Mouse (Mus musculus): ENCODE data around the gene Hist1h3g. TPM values are rescaled to one million over a fixed set of nuclear protein-coding genes. Genes with fewer than 3 reads are reported as not detected.
"Not testable (repeated sequence)": the region's sequence is repeated elsewhere in the genome, so short reads cannot be mapped to it uniquely, and the experiment has no call there.

Gene Hist1h3g
- polyA plus RNA-seq, 1 experiment from 2014 or later: 9.8 TPM

DNA sequence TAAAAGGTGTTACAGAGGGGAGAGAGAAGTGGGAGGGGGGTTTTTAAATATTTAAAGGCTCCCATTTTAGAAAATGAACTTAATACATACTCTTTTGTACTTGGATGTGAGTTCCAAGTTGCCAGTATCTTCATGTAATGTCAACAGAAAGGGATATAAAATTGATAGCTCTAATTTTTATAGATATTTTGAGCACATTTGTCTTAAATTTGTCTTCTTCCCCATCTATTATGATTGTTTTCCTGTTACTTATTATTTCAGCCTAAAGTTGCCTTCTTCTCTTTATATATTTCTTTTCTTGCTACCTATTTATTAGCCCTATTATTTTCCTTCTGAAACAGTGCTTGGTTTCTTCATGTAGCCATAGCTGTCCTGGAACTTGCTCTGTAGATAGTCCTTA, 17.7 kb downstream of the Hist1h3g start, which contains the start of gene Hist1h1d:
Hist1h1d (plus strand) TSS at position 301 of the 400 bp plus-strand sequence.
- no peaks in the 10 kb centered on the region for H3K36me3 ChIP-seq
- 0 out of 2 replicates have a peak within 1 kb of the TSS, but pooled peaks have one; percentile 31 for H3K9ac ChIP-seq
- H3K9me3 ChIP-seq: no peaks in the 10 kb centered on the region
- peaks cover 19% of the 10 kb centered on the region for H3K4me1 ChIP-seq
- H3K4me2 ChIP-seq (replicated peaks): peak within 1 kb of the TSS; percentile 89
- peak within 1 kb of the TSS; percentile 99 for H3K27ac ChIP-seq
- 0 out of 2 replicates have a peak within 1 kb of the TSS, but pooled peaks have one; percentile 49 for H3K4me3 ChIP-seq
- ATAC-seq (ENCODE audit: low FRiP score, low read depth): no peak
- H3K27me3 ChIP-seq: no peaks in the 10 kb centered on the region

DNA sequence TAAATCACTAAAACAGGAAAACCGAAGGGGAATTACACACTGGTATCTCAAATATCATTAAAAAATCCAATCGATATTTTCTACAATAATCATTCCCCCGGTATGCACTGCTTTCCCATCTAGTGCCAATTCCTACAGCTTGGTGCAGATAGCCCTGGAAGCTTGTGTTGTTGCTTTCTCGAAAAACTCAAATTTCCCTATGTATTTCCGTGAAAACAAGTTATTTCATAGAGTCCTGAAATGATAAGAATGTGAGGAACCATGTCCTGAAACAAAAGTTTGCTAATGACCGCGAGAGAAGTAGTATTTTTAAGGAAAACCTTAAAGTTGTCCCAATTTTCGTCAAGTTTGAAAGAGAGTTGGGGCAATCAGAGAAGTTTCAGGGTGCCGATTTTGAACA, 19.2 kb downstream of the Hist1h3g start:
- Histone ChIP-seq H3K4me3 (peak overlapping the region; percentile 61), H3K27me3 (no peaks in the 10 kb centered on the region), H3K27ac (peak overlapping the region; percentile 99), H3K9me3 (no peaks in the 10 kb centered on the region), H3K9ac (peak overlapping the region; percentile 85), H3K4me1 (peaks cover 19% of the 10 kb centered on the region), H3K4me2 (replicated peaks) (peak overlapping the region; percentile 89), H3K36me3 (no peaks in the 10 kb centered on the region)
- WGBS: 20% methylated on average over 9 of the region's 9 CpGs
- ATAC-seq (ENCODE audit: low FRiP score, low read depth): no peak

DNA sequence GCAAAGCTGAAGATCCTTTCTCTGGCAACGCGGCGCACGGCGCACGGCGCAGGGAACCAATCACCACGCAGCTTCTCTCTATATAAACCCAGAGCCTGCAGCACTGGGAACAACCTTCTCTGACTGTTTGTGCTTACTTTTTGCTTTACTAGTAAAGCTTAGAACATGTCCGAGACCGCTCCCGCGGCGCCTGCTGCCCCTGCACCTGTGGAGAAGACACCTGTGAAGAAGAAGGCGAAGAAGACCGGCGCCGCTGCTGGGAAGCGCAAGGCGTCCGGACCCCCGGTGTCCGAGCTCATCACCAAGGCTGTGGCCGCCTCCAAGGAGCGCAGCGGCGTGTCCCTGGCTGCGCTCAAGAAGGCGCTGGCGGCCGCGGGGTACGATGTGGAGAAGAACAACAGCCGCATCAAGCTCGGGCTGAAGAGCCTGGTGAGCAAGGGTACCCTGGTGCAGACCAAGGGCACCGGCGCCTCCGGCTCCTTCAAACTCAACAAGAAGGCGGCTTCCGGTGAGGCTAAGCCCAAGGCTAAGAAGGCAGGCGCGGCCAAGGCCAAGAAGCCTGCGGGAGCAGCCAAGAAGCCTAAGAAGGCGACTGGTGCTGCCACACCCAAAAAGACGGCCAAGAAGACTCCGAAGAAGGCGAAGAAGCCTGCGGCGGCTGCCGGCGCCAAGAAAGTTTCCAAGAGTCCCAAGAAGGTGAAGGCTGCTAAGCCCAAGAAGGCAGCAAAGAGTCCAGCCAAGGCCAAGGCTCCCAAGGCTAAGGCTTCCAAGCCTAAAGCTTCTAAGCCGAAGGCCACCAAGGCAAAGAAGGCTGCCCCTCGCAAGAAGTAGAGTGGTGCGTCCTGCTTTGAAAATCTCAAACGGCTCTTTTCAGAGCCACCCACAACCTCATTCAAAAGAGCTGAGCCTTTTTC, 20.0 kb downstream of the Hist1h3g start:
- Histone ChIP-seq H3K36me3 (no peaks in the 10 kb centered on the region), H3K27ac (peak overlapping the region; percentile 99), H3K4me2 (replicated peaks) (peak overlapping the region; percentile 89), H3K27me3 (no peaks in the 10 kb centered on the region), H3K4me1 (peaks cover 19% of the 10 kb centered on the region), H3K9me3 (no peaks in the 10 kb centered on the region), H3K4me3 (peak overlapping the region; percentile 61), H3K9ac (peak overlapping the region; percentile 85)
- ATAC-seq (ENCODE audit: low FRiP score, low read depth): peak; percentile 91
- under 1% methylated on average over 54 of the region's 54 CpGs for WGBS

DNA sequence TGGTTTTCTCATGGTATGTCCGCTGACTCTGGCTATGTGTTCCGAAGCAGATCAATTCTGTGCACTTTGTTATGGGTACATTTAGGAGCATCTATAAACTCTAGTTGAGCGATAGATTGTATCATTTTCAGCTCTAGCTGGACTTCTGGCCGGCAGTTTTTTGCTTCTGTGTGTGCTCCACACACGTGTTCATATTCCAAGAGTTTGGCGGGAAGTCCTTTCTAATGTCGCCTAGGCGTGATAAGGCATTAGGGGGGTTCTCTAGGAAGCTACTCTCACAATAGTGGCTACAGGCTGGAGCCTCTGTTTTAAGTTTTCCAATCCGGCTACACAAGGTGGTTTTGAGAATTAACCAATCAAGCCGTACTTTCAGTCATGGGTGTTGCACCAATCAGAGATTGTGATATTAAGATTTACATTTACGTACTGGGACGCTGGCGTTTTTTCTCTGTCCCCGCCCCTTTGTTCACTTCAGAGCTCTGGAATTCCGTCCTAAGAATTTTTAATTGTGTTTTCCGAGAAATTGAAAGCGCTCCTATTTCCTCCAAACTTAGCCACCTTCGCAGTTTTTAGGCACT, 20.7 kb downstream of the Hist1h3g start:
- Histone ChIP-seq H3K4me3 (peak overlapping the region; percentile 61), H3K4me2 (replicated peaks) (peak overlapping the region; percentile 89), H3K9me3 (no peaks in the 10 kb centered on the region), H3K27ac (peak overlapping the region; percentile 99), H3K36me3 (no peaks in the 10 kb centered on the region), H3K27me3 (no peaks in the 10 kb centered on the region), H3K4me1 (peaks cover 13% of the 10 kb centered on the region), H3K9ac (peak overlapping the region; percentile 85)
- WGBS: under 1% methylated on average over 18 of the region's 18 CpGs
- ATAC-seq (ENCODE audit: low FRiP score, low read depth): peak; percentile 79

DNA sequence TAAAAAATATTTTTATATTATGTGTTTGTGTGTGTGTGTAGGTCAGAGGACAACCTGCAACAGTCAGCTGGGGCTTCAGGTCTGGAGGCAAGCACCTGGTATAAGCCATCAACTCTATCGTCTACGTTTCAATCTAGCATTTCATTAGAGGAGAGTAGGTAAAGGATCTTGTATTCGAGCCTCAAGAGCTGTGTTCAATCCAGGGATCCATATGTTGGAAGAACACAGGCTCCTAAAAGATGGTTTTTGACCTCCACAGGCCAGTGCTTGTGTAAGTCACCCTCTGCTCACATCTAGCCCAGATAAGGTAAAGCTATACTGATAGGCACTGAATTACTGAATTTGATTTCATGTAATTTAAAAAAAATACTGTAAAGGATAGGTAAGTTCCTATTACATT, 21.7 kb downstream of the Hist1h3g start:
- H3K4me3 ChIP-seq: no peak overlapping the region
- no peak for ATAC-seq (ENCODE audit: low FRiP score, low read depth)
- H3K9me3 ChIP-seq: no peaks in the 10 kb centered on the region
- peak overlapping the region; percentile 89 for H3K4me2 ChIP-seq (replicated peaks)
- peak overlapping the region; percentile 29 for H3K27ac ChIP-seq
- no peaks in the 10 kb centered on the region for H3K36me3 ChIP-seq
- 72% methylated on average over 3 of the region's 3 CpGs for WGBS
- peaks cover 12% of the 10 kb centered on the region for H3K4me1 ChIP-seq
- H3K9ac ChIP-seq: no peak overlapping the region
- no peaks in the 10 kb centered on the region for H3K27me3 ChIP-seq

DNA sequence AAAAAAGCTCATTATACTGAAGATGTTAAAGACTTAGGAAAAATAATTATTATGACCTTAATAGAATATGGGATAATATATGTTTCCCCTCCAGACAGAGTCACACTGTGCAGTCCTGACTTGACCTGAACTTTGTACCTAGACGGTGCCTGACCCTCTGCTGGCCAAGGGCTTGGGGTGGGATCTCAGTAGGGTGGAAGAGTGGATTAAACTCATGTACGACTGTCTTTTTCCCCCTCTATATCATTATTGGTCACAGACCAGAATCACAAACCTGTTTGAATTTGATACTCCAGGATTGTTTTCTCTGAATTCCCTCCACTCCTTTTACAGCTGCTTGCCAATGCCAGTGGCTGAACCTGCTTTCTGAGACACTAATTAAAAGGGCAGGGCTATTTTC, 25.5 kb downstream of the Hist1h3g start:
- peak overlapping the region; percentile 48 for H3K4me2 ChIP-seq (replicated peaks)
- H3K27ac ChIP-seq: peak overlapping the region; percentile 52; the same call in 1 of the 2 replicates
- WGBS: 29% methylated on average over 2 of the region's 2 CpGs
- ATAC-seq (ENCODE audit: low FRiP score, low read depth); H3K27me3 ChIP-seq; H3K36me3 ChIP-seq; H3K4me1 ChIP-seq; H3K9me3 ChIP-seq; H3K9ac ChIP-seq: not testable (repeated sequence)
- peak overlapping the region; percentile 12 for H3K4me3 ChIP-seq

DNA sequence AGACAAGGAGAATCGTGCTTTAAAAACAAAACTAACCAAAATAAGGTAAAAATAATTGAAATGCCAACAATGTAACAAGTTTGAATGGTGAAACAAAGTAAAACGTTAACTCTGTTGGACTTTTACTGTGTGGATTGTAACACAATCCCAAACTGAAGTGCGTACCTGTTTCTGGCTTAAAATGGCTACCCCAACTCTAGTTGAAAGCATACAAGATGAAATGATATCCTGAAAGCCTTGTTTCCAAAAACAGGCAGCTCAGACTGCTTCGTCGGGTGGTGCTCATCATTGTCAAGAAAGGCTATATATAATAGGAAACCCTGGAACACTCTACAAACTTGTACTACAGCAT, 26.3 kb downstream of the Hist1h3g start:
- not testable (repeated sequence) for H3K27me3 ChIP-seq; H3K9me3 ChIP-seq; H3K4me1 ChIP-seq; ATAC-seq (ENCODE audit: low FRiP score, low read depth); H3K36me3 ChIP-seq
- peak overlapping the region; percentile 74 for H3K9ac ChIP-seq
- 0% methylated on average over 2 of the region's 5 CpGs for WGBS
- peak overlapping the region; percentile 48 for H3K4me3 ChIP-seq
- peak overlapping the region; percentile 69 for H3K4me2 ChIP-seq (replicated peaks)
- peak overlapping the region; percentile 96 for H3K27ac ChIP-seq

DNA sequence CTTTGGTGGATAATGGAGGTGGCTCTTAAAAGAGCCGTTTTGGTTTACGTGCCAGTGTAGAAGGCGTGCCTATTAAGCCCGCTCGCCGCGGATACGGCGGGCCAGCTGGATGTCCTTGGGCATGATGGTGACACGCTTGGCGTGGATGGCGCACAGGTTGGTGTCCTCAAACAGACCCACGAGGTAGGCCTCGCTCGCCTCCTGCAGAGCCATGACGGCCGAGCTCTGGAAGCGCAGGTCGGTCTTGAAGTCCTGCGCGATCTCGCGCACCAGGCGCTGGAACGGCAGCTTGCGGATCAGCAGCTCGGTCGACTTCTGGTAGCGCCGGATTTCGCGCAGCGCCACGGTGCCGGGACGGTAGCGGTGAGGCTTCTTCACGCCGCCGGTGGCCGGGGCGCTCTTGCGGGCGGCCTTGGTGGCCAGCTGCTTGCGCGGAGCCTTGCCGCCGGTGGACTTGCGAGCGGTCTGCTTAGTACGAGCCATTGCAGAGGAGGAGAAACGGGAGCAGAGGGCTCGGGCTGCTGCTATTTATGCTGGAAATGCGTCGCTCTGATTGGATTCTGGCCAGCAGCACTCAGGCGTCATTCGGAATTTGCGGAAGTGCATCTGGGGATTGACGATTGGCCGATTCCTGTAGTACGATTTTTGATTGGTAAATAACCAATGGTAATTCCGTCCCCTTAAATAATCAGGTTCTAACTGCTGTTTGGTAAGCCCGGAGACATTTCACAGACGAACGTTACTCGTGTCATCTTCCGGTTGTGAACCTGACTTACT, 26.8 kb downstream of the Hist1h3g start, which contains the start of gene Hist1h3e:
Hist1h3e (minus strand) TSS at position 487 of the 777 bp plus-strand sequence.
- WGBS: under 1% methylated on average over 65 of the region's 67 CpGs
- Histone ChIP-seq H3K4me2 (replicated peaks) (peak within 1 kb of the TSS; percentile 69), H3K27ac (peak within 1 kb of the TSS; percentile 96), H3K9ac (peak within 1 kb of the TSS; percentile 74), H3K4me3 (peak within 1 kb of the TSS; percentile 48)
- H3K27me3 ChIP-seq, H3K9me3 ChIP-seq, H3K36me3 ChIP-seq, H3K4me1 ChIP-seq: not testable (repeated sequence)
- ATAC-seq (ENCODE audit: low FRiP score, low read depth): peak; percentile 95

DNA sequence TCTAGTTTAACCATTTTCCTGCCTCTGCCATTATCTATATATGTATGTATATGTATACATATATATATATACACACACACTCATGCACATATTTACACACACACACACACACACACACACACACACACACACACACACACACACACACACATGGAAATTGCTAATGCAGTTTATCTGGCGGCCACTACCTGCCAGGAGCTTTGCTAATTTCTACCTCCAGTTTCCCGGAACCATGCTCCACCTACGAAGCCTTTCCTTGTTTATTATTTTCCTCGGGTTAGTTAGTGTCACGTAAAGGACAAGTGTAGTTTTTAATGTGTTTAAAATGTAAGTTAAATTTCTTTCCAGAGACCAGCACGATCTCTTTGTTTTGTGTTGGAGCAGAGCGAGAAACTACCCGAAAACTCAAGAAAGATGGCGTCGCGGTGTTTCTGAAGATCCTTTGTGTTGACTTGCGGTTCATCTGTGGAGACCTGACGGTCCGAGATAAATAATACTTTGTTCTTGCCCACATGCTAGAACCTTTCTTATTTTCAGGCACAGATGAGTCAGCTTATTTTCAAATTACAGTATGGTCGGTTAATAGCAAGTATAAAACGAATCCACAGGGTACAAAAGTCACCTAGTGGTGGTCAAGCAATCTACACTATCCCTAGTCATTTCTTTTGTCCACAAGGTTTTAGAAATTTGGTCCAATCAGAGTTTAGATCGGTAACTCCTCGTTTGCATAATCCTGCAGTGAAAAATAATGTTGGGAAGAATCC, 27.7 kb downstream of the Hist1h3g start:
- peak overlapping the region; percentile 48 for H3K4me3 ChIP-seq
- no peaks in the 10 kb centered on the region for H3K9me3 ChIP-seq
- 5% methylated on average over 18 of the region's 18 CpGs for WGBS
- no peaks in the 10 kb centered on the region; the same call in 1 of the 2 replicates for H3K4me1 ChIP-seq
- peak; percentile 68; the same call in 1 of the 2 replicates for ATAC-seq (ENCODE audit: low FRiP score, low read depth)
- peak overlapping the region; percentile 96 for H3K27ac ChIP-seq
- H3K36me3 ChIP-seq: no peaks in the 10 kb centered on the region
- no peaks in the 10 kb centered on the region for H3K27me3 ChIP-seq
- peak overlapping the region; percentile 69 for H3K4me2 ChIP-seq (replicated peaks)
- H3K9ac ChIP-seq: peak overlapping the region; percentile 74

DNA sequence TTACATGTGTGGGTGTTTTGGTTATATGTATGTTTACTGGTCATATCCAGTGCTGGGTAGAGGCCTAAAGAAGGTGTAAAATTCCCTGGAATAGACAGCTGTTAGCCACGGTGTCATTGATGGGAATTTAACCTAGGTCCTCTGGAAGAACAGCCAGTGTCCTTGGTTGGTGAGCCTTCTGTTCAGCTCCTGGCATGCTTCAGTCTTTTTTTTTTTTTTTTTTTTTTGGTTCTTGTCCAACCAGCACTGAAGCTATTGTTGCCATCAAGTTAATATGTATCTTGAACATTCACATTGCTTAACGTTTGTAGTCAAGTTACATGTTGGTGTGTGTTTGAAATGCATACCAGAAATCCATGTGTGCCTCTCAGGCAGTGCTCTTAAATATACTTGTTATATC, 29.3 kb downstream of the Hist1h3g start:
- no peak for ATAC-seq (ENCODE audit: low FRiP score, low read depth)
- WGBS: 89% methylated on average over 2 of the region's 2 CpGs
- H3K36me3 ChIP-seq: no peaks in the 10 kb centered on the region
- H3K9me3 ChIP-seq: no peaks in the 10 kb centered on the region
- no peak overlapping the region for H3K9ac ChIP-seq
- no peak overlapping the region for H3K27ac ChIP-seq
- H3K4me2 ChIP-seq (replicated peaks): no peak overlapping the region
- no peaks in the 10 kb centered on the region for H3K27me3 ChIP-seq
- H3K4me1 ChIP-seq: no peaks in the 10 kb centered on the region; the same call in 1 of the 2 replicates
- H3K4me3 ChIP-seq: no peak overlapping the region

DNA sequence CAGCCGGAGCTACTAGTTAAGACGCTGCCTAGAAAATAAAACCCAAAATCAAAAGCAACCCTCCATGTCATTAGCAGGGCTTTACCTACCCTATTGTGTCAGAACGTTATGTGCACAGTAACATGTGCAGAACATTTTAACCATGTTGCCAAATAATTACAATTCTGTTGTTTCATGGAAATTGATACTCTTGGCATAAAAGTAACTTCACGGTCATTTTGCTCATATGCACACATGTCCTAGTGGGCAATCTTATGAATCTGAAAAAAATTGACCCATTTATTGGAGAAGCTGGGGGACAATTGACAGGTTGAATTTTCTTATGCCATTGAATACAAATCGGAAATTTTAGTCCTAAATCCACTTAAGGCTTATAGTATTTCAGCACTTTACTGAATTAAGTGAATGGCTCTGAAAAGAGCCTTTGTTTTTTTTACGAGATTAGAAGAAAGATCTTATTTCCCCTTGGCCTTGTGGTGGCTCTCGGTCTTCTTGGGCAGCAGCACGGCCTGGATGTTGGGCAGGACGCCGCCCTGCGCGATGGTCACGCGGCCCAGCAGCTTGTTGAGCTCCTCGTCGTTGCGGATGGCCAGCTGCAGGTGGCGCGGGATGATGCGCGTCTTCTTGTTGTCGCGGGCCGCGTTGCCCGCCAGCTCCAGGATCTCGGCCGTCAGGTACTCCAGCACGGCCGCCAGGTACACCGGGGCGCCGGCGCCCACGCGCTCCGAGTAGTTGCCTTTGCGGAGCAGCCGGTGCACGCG, 35.2 kb downstream of the Hist1h3g start:
- Histone ChIP-seq H3K9ac (peak overlapping the region; percentile 63), H3K4me3 (peak overlapping the region; percentile 53), H3K4me1 (peaks cover 22% of the 10 kb centered on the region), H3K4me2 (replicated peaks) (peak overlapping the region; percentile 75), H3K27ac (peak overlapping the region; percentile 96)
- ATAC-seq (ENCODE audit: low FRiP score, low read depth); H3K36me3 ChIP-seq; H3K27me3 ChIP-seq; H3K9me3 ChIP-seq: not testable (repeated sequence)
- 1% methylated on average over 27 of the region's 41 CpGs for WGBS
